Mouse (Mus musculus): ENCODE data around the gene Cemip2. TPM values are rescaled to one million over a fixed set of nuclear protein-coding genes. Genes with fewer than 3 reads are reported as not detected.
"Not testable (repeated sequence)": the region's sequence is repeated elsewhere in the genome, so short reads cannot be mapped to it uniquely, and the experiment has no call there.

Cemip2 gene
- total RNA-seq, 2 experiments from 2014 or later, result 1.1 to 4.6 TPM

- no peak for ATAC-seq (replicated peaks; ENCODE audit: low FRiP score, low TSS enrichment, poor library complexity, severe bottlenecking)
Measured at GRCm38 (mm10) chr19:21860894-21861293, 82.8 kb downstream of the Cemip2 start.

- ATAC-seq (replicated peaks; ENCODE audit: low FRiP score, low TSS enrichment, poor library complexity, severe bottlenecking), result no peak
Measured at GRCm38 (mm10) chr19:21862289-21862990, 84.3 kb downstream of the Cemip2 start.

GRCm38 (mm10) chr19:21862991-21863931, 85.1 kb downstream of the Cemip2 start:
- no peak for ATAC-seq (replicated peaks; ENCODE audit: low FRiP score, low TSS enrichment, poor library complexity, severe bottlenecking)

GRCm38 (mm10) chr19:21865242-21866055, 87.3 kb downstream of the Cemip2 start:
- ATAC-seq (replicated peaks; ENCODE audit: low FRiP score, low TSS enrichment, poor library complexity, severe bottlenecking), result no peak

DNA sequence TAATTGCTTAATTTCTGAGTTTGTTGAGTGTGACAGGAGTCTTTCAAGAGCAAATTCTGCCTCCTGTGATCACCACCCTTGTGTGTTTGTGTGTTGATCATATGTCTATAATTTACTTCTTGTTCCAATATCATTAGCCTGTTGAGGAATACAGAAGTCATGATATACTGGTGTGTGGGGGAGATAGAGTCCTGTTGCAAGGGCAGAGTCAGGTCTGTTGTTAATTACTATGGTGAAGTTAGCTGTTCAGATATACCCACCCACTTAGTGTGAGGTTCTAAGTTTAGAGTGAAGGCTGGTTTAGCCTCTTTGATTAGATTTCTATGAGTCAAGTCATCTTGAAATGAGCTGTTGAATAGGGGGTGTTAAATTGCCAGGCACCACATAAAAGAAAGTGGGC, 88.0 kb downstream of the Cemip2 start:
- no peak for ATAC-seq (replicated peaks; ENCODE audit: low FRiP score, low TSS enrichment, poor library complexity, severe bottlenecking)

GRCm38 (mm10) chr19:21866756-21867155, 88.6 kb downstream of the Cemip2 start:
- ATAC-seq (replicated peaks; ENCODE audit: low FRiP score, low TSS enrichment, poor library complexity, severe bottlenecking), result not testable (repeated sequence)

GRCm38 (mm10) chr19:21868471-21868870, 90.3 kb downstream of the Cemip2 start:
- no peak for ATAC-seq (replicated peaks; ENCODE audit: low FRiP score, low TSS enrichment, poor library complexity, severe bottlenecking)

- no peak for ATAC-seq (replicated peaks; ENCODE audit: low FRiP score, low TSS enrichment, poor library complexity, severe bottlenecking)
Measured at GRCm38 (mm10) chr19:21882110-21882940, 104.2 kb downstream of the Cemip2 start.

DNA sequence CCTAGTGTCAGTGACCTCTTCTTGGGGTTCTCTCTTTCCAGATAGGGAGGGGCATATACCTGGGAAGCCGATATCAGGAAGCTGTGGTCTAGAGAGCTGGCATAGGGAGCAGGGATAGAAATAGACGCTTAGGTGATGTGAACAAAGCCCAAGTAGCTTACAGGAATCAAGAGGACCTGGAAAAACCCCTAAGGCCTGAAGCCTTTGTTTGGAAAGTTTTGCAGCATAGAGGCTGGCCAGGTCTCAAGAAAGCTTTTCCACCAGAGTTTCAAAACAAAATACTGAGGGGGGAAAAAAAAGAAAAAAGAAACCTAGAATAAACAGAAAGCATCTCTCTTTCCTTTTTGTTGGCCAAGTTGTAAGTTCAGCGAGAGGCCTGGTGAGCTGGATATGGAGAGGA, 104.9 kb downstream of the Cemip2 start:
- no peak for ATAC-seq (replicated peaks; ENCODE audit: low FRiP score, low TSS enrichment, poor library complexity, severe bottlenecking)

DNA sequence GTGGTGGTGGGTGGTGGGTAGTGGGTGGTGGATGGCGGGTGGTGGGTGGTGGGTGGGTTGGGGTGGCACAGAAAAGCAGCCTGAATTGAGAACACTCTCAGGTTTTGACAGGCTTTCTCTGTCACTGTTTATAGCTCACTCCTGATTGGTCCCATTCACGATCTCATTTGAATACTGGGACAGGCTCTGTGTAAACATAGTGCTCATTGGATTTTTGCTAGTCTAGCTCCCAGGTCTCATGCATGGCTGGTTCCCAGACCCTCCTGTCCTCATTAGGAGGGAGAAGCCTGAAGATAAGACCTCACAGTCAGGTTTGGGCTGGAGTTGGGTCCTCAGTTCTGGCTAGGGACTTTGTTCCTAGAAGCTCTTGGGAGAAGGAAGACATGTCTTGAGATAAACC, 105.8 kb downstream of the Cemip2 start:
- ATAC-seq (replicated peaks; ENCODE audit: low FRiP score, low TSS enrichment, poor library complexity, severe bottlenecking), result no peak

GRCm38 (mm10) chr19:21884385-21884784, 106.2 kb downstream of the Cemip2 start:
- ATAC-seq (replicated peaks; ENCODE audit: low FRiP score, low TSS enrichment, poor library complexity, severe bottlenecking), result no peak

- no peak for ATAC-seq (replicated peaks; ENCODE audit: low FRiP score, low TSS enrichment, poor library complexity, severe bottlenecking)
Measured at GRCm38 (mm10) chr19:21886166-21886657, 108.1 kb downstream of the Cemip2 start.

- no peak for ATAC-seq (replicated peaks; ENCODE audit: low FRiP score, low TSS enrichment, poor library complexity, severe bottlenecking)
Measured at GRCm38 (mm10) chr19:21890699-21891098, 112.6 kb downstream of the Cemip2 start.

- no peak for ATAC-seq (replicated peaks; ENCODE audit: low FRiP score, low TSS enrichment, poor library complexity, severe bottlenecking)
Measured at GRCm38 (mm10) chr19:21894792-21895191, 116.7 kb downstream of the Cemip2 start.

- no peak for ATAC-seq (replicated peaks; ENCODE audit: low FRiP score, low TSS enrichment, poor library complexity, severe bottlenecking)
Measured at GRCm38 (mm10) chr19:21895540-21895939, 117.4 kb downstream of the Cemip2 start.

DNA sequence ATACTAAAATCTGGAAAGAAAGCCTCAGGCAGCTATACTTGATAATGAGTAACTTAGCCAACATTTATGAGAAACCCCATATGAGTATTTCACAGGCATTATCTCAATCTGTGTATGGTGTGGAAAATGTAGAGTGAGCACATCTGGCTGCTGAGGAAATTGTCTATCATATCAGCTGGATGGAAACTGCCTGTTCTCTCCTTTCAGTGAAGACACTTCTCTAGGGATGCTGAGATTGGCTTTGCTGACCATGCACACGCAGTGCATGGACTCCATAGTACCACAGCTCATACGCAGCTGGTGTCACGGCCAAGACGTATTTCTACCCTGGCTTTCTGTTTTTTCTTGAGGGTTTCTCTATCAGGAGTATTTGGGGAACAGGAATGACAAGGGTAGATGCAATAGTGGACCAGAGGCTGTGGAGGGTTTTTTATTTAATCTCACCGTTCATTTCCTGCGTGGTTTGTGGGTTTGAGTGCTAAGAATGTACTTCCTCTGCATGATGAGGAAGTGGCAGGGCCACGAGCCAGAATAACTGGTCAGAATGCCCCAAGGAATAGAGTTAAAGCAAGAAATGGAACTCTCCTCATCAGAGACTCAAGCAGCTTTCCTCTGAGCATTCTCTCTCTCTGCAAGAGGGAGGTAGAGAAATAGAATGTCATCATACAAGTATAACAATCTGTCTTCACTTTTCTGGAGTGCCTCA, 119.1 kb downstream of the Cemip2 start:
- ATAC-seq (replicated peaks; ENCODE audit: low FRiP score, low TSS enrichment, poor library complexity, severe bottlenecking), result 0 out of 2 replicates have a peak, but pooled peaks have one; percentile 22

GRCm38 (mm10) chr19:21898015-21898939, 120.1 kb downstream of the Cemip2 start:
- ATAC-seq (replicated peaks; ENCODE audit: low FRiP score, low TSS enrichment, poor library complexity, severe bottlenecking), result no peak

Measured in megakaryocyte-erythroid progenitor cell, adult 5-6 weeks (primary cell).